Mouse (Mus musculus) midbrain, postnatal 0 days (tissue): Measurements from ENCODE around the gene Tinf2. TPM values are rescaled to one million over a fixed set of nuclear protein-coding genes. Genes with fewer than 3 reads are reported as not detected.

Experiments
- ATAC-seq: fragments of 200-750 bp; cut with Nextera tagmentation; 2 replicates; pipeline ENCODE4 v1.8.0; 2017; ENCODE audit warnings: moderate number of reproducible peaks, mild to moderate bottlenecking, moderate TSS enrichment, moderate library complexity; ENCODE audit not compliant: low FRiP score
- DNase-seq: peaks from one replicate; pipeline ENCODE4 v3.0.0-alpha.2; 2015; ENCODE audit warnings: low spot score
- H3K27ac ChIP-seq: fragments of 300-500 bp; sonication (generic); 2 replicates; pipeline ENCODE4 v1.5.1; 2014; ENCODE audit warnings: low read depth, mild to moderate bottlenecking, low read length, mixed read lengths
- H3K27me3 ChIP-seq: fragments of 300-500 bp; sonication (generic); 2 replicates; pipeline ENCODE4 v1.6.1; 2014; ENCODE audit warnings: low read length, control low read depth, mixed read lengths; ENCODE audit not compliant: insufficient read depth
- H3K36me3 ChIP-seq: fragments of 300-500 bp; sonication (generic); 2 replicates; pipeline ENCODE4 v1.6.1; 2014; ENCODE audit warnings: low read length, control low read depth, mixed read lengths; ENCODE audit not compliant: insufficient read depth
- H3K4me1 ChIP-seq: fragments of 300-500 bp; sonication (generic); 2 replicates; pipeline ENCODE4 v1.6.1; 2014; ENCODE audit warnings: mild to moderate bottlenecking, control low read depth, antibody characterized with exemption, low read length, mixed read lengths; ENCODE audit not compliant: insufficient read depth
- H3K4me2 ChIP-seq: fragments of 300-500 bp; sonication (generic); 2 replicates; pipeline ENCODE4 v1.6.1; 2014; ENCODE audit warnings: low read depth, mild to moderate bottlenecking, low read length, mixed read lengths; ENCODE audit not compliant: poor library complexity, severe bottlenecking
- H3K4me3 ChIP-seq: fragments of 300-500 bp; sonication (generic); 2 replicates; pipeline ENCODE4 v1.5.1; 2014; ENCODE audit warnings: low read depth, mild to moderate bottlenecking, low read length, moderate library complexity
- H3K9ac ChIP-seq: fragments of 300-500 bp; sonication (generic); replicated peaks from 2 replicates; pipeline ENCODE4 v1.6.1; 2014; ENCODE audit warnings: mild to moderate bottlenecking, low read length, moderate library complexity, mixed read lengths; ENCODE audit not compliant: poor library complexity, severe bottlenecking
- H3K9me3 ChIP-seq: fragments of 300-500 bp; sonication (generic); 2 replicates; pipeline ENCODE4 v1.6.1; 2016; ENCODE audit warnings: low read length, control low read depth
- CTCF ChIP-seq: IDR thresholded peaks from 2 replicates; pipeline ENCODE4 v1.5.1; 2016; ENCODE audit warnings: antibody characterized with exemption, mild to moderate bottlenecking
- WGBS: fragments of 180-500 bp; shearing (Covaris S2); extraction: QIAGEN DNeasy Blood & Tissue Kit; methylation state at CpG from one replicate; pipeline ENCODE4 v1.1.7; 2014; 5-methylcytosine and 5-hydroxymethylcytosine counted together
- polyA plus RNA-seq: library from polyadenylated mRNA; unstranded; fragments of >200 nt; fragmentation: Nextera tagmentation; extraction: Ambion mirVana; gene quantifications from 2 replicates; pipeline ENCODE4 v1.2.1, GENCODE M21; 2015
- total RNA-seq: library from RNA; depleted of rRNA; stranded (reverse); fragments of >200 nt; gene quantifications from 2 replicates; pipeline ENCODE4 v1.2.3, GENCODE M21; 2014

Tinf2 gene
- total and polyA plus RNA-seq, 2 experiments from 2014 or later: 15.7 to 19.9 TPM

DNA sequence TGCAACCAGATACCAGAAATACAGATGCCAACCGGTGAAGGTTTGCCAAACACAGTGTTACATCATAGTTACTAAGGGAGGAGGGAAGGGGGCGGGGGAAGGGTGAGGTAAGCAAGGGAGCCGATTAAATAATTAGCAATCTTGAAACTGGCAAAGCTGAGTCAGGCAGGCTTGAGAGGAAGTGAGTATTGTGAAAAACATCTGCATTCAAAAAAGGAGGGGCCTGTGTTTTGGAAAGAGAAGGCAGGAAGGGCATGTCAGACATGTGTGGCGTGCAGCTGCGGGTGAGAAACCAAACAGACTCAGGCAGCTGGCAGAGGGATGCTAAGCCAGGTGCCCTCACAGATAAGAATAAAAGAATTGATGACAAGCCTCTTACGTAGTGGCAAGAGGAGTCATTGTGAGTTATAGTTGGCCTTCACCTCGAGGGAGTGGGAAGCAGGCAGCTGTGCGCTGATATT lies 42.8 kb upstream of the Tinf2 start:
- Histone ChIP-seq H3K9me3 (no peaks in the 10 kb centered on the region), H3K36me3 (peaks cover 8% of the 10 kb centered on the region; the same call in 1 of the 2 replicates), H3K27ac (no peak overlapping the region), H3K4me3 (no peak overlapping the region), H3K9ac (no peak overlapping the region), H3K4me2 (no peak overlapping the region), H3K4me1 (peaks cover 5% of the 10 kb centered on the region; the same call in 1 of the 2 replicates), H3K27me3 (no peaks in the 10 kb centered on the region)
- no peak for DNase-seq
- TF ChIP-seq CTCF: no peak
- ATAC-seq: no peak
- 69% methylated on average over 8 of the region's 8 CpGs for WGBS

DNA sequence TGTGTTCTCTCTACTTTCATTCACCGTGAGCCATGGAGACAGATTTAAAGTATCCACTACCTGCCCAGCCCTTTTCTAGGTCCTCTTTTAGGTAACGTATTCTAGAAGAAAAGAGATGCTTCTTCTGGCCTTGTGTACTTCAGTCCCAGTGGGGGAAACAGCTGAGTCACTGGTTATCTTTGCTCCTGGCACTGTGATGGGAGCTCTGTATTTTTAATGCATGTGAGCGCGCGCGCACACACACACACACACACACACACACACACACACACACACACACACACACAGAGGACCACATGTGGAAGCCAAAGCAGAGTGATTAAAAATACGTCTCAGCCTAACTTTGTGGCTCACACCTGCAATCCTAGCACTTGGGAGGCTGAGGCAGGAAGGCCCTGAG lies 41.8 kb upstream of the Tinf2 start:
- Histone ChIP-seq H3K27ac (no peak overlapping the region), H3K4me1 (peaks cover 5% of the 10 kb centered on the region; the same call in 1 of the 2 replicates), H3K4me3 (no peak overlapping the region), H3K4me2 (no peak overlapping the region), H3K9ac (no peak overlapping the region), H3K36me3 (peaks cover 9% of the 10 kb centered on the region; the same call in 1 of the 2 replicates), H3K27me3 (no peaks in the 10 kb centered on the region), H3K9me3 (no peaks in the 10 kb centered on the region)
- 94% methylated on average over 7 of the region's 7 CpGs for WGBS
- TF ChIP-seq CTCF: no peak
- ATAC-seq: no peak
- DNase-seq: no peak

DNA sequence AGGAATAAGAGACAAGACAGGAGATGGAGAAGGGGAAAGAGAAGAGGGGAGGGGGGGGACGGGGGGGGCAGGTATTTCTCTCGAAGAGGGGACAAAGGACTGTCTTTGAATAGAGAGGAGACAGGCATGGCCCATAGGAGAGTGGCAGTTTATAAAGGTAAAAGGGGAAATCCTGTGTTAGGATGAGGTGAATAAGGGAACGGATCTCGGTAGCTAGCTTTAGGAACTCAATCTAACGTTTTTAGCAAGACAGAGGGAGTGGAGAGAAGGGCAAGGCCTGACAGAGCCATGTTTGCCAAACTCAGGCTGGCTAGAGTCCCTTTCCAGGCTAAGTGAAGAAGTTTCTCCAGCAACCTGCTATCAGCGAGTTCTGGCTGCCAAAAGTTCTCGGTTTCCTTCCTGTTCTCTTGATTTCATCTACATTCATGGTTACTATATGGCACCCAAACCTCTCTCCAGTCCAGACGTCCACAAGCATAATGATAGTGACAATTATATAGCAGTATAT lies 40.9 kb upstream of the Tinf2 start:
- WGBS: 49% methylated on average over 8 of the region's 8 CpGs
- H3K27ac ChIP-seq: peak overlapping the region; percentile 48; the same call in 1 of the 2 replicates

DNA sequence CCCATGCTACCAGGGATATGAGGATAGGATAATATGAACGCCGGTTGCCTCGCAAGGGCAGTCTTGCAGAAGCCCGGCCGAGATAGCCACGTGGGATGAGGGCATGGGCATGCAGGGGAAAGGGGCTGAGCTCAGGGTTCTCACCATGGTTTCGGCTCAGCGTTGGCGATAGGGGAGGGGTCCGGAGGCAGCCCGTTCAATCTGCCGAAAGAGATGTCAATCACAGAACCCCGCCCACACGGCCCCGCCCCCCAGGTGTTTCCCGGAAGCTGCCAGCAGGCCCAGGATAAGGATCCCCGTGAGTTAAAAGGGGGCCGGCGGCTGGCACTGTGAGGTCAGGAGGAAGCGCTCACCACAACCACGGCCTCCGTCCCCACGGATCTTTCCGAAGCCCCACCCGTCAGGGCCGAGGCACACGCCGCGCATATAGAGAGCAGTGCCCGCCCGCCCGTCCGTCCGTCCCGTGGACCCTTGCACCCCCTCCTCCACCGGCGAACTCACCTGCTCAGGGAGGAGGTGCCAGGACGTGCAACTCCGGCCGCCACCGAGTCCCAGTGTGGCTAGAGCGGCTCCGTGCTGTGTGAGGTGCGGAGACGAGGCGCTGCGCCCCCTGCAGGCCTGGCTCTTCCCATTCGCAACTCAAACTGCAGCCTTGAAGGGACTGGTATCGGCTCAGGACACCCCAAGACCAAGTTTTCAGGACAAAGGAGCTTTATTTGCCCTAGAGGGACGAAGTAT lies 40.2 kb upstream of the Tinf2 start, which contains the start of gene Rabggta:
Rabggta (minus strand) TSS at position 564 of the 738 bp plus-strand sequence.
- peak; percentile 96 for TF ChIP-seq CTCF
- peaks cover 5% of the 10 kb centered on the region; the same call in 1 of the 2 replicates for H3K4me1 ChIP-seq
- ATAC-seq (peak; percentile 96), DNase-seq (peak; percentile 96)
- H3K9ac ChIP-seq: peak within 1 kb of the TSS; percentile 55
- no peaks in the 10 kb centered on the region for H3K27me3 ChIP-seq
- 1% methylated on average over 50 of the region's 50 CpGs for WGBS
- no peaks in the 10 kb centered on the region for H3K9me3 ChIP-seq
- H3K36me3 ChIP-seq: peaks cover 22% of the 10 kb centered on the region
- peak within 1 kb of the TSS; percentile 48 for H3K27ac ChIP-seq
- peak within 1 kb of the TSS; percentile 68 for H3K4me2 ChIP-seq
- H3K4me3 ChIP-seq: peak within 1 kb of the TSS; percentile 45

More for the DNA sequence above, 40.9 kb upstream of the Tinf2 start:
- Histone ChIP-seq H3K9ac (peak overlapping the region; percentile 55), H3K4me2 (peak overlapping the region; percentile 68), H3K27me3 (no peaks in the 10 kb centered on the region), H3K9me3 (no peaks in the 10 kb centered on the region), H3K4me3 (peak overlapping the region; percentile 45; the same call in 1 of the 2 replicates), H3K36me3 (peaks cover 15% of the 10 kb centered on the region), H3K4me1 (peaks cover 5% of the 10 kb centered on the region; the same call in 1 of the 2 replicates)
- DNase-seq (no peak), ATAC-seq (peak; percentile 14)
- no peak for TF ChIP-seq CTCF

DNA sequence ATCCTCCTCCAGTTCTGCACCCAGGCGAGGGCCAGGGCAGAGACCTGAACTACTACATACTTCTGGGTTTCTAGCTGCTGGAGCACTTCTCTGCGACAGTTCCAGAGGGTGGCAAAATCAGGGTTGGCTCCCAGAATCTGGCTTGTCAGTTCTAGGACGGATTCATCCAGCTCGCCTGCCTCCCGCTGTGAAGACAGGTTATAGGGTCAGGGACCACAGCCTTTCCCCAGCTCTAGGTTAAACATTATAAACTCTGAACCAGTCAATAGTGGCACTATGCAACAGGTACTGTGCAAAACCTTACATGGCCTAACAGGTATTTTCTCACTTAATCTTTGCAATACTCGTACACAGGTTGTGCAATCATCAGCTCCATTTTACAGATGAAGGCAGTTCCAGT lies 39.5 kb upstream of the Tinf2 start:
- WGBS: 72% methylated on average over 6 of the region's 6 CpGs
- peak overlapping the region; percentile 68 for H3K4me2 ChIP-seq
- H3K36me3 ChIP-seq: peaks cover 29% of the 10 kb centered on the region
- H3K27me3 ChIP-seq: no peaks in the 10 kb centered on the region
- no peak for TF ChIP-seq CTCF
- peak overlapping the region; percentile 45 for H3K4me3 ChIP-seq
- ATAC-seq (no peak), DNase-seq (no peak)
- H3K4me1 ChIP-seq: peaks cover 5% of the 10 kb centered on the region; the same call in 1 of the 2 replicates
- peak overlapping the region; percentile 55 for H3K9ac ChIP-seq
- no peaks in the 10 kb centered on the region for H3K9me3 ChIP-seq
- H3K27ac ChIP-seq: peak overlapping the region; percentile 48

DNA sequence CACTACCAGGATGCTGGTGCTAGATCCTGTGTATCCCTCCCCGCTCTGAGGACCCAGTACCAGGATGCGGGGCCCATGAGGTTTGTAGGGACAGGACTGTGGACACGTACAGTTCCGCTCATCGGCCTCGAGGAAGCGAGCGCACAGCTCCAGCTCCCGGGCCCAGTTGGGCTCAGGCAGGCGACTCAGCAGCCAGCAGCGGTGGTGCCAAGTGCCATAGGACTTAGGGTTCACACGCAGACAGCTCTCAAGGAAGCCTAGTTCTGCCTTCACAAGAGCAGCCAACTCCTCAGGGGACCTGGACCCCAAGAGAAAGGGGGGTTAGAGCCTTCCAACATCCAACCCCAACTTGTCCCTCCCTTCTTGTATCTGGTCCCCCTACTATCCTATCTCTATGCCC lies 39.0 kb upstream of the Tinf2 start:
- DNase-seq (no peak), ATAC-seq (no peak)
- H3K4me2 ChIP-seq: no peak overlapping the region
- TF ChIP-seq CTCF: no peak
- H3K27ac ChIP-seq: no peak overlapping the region
- no peaks in the 10 kb centered on the region for H3K9me3 ChIP-seq
- H3K4me3 ChIP-seq: no peak overlapping the region
- peaks cover 31% of the 10 kb centered on the region for H3K36me3 ChIP-seq
- H3K4me1 ChIP-seq: peaks cover 5% of the 10 kb centered on the region; the same call in 1 of the 2 replicates
- WGBS: 93% methylated on average over 12 of the region's 12 CpGs
- no peaks in the 10 kb centered on the region for H3K27me3 ChIP-seq
- no peak overlapping the region for H3K9ac ChIP-seq
